Mouse (Mus musculus) G1E (cell line): ENCODE measurements at regions not wholly inside any gene's neighbourhood (a gene's known extent, or its start where the extent isn't known, plus 50 kb on each side); places are given as distances from the start of the nearest gene placed in this dataset.

Source experiments
- CTCF ChIP-seq: IDR thresholded peaks from 2 replicates; pipeline ENCODE4 v1.5.1; 2012; ENCODE audit warnings: low read depth, low read length, inconsistent platforms, mixed read lengths
- GATA1 ChIP-seq: IDR thresholded peaks from 2 replicates; pipeline ENCODE4 v1.6.1; 2012; ENCODE audit warnings: borderline replicate concordance, low read length, inconsistent platforms, mixed read lengths
- GATA2 ChIP-seq: IDR thresholded peaks from 2 replicates; pipeline ENCODE4 v1.6.1; 2012; ENCODE audit warnings: low read depth, low read length, inconsistent platforms, borderline replicate concordance
- TAL1 ChIP-seq: conservative IDR thresholded peaks from 2 replicates; pipeline ENCODE4 v1.6.1; 2012; ENCODE audit warnings: low read depth, low read length, inconsistent platforms, mixed read lengths

DNA sequence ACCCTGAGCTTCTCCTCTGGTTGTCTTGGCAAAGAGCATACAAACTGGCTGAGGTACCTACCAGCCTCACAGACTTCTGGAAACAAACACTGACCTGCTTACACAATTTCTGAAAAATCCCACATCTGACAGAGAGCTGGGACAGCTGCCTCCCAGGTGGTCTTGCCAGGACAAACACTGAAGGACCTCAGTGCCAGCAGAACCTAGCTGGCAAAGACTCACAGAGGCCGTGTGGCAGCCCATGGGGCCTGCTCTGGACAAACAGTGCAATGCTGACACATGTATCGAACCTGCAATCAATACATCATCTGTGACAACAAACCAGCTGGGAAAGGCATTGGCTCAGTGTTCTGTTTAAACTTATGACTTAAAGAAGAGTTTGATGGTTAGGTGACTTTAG is 167.4 kb downstream of the Pax1 start:
- no peak for TF ChIP-seq TAL1
- TF ChIP-seq CTCF = no peak
- TF ChIP-seq GATA1 = no peak
- TF ChIP-seq GATA2 = no peak
